Mouse (Mus musculus): ENCODE measurements around the gene Hcn2.

DNA sequence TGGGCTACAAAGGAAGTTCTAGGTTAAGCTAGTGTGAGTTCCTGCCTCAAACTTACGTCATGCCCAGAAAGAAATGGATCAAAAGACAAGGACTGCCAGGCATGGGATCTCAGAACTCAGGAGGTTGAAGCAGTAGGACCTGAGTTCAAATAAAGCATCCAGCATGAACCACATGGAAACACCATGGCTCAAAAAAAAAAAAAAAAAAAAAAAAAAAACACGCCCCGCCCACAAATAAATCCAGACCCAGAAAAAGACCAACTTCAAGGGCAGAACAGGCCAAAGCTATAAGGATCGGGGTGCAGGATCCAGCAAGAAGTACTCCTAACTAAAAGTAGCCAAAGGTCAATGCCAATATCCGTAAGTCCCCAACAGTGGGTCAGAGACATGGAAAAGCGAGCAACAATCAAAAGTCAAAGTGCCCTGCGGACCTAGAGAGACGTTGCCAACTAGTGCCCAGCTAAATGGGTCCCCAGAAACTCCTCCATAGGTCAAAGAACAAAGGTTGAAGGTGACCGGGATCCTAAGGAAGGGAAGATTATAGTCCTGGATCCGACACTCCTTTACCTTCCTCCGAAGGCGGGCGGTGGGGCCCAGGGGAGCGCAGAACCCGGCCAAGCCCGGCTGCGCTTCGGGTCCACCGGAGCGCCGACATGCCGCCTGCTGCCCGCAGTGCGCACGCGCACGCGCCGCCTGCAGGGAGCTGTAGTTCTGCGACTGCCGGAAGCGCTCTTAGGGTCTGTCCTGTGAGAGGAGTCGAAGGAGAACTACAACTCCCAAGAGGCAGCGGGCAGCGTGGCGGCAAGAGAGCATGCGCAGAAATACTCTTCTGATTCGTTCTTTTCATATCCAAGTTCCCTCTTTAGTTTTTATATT is 29.7 kb downstream of the Hcn2 start, which contains the start of gene Polrmt:
- TF ChIP-seq CTCF (IDR thresholded peaks at IDR 0.05; ENCODE audit: low read depth) (peak; percentile 62), EP300 (IDR thresholded peaks at IDR 0.05; ENCODE audit: low read depth) (no peak)

All from liver, postnatal 0 days (tissue).